ENCODE assay signal across 13 mouse cellular contexts in genomic region chr1:54492435-54492841, GRCm38 (mm10). TPM values are rescaled to one million over a fixed set of nuclear protein-coding genes. Genes with fewer than 3 reads are reported as not detected.
A peak's percentile ranks its signal among the peaks of the same experiment; 100 is the strongest.
DNase-seq lines count a peak whose midpoint lies in the region; ATAC-seq and TF ChIP-seq lines count a peak whose summit lies in the region.
"Had no signal": no experiment of that assay in that cellular context is flagged by ENCODE, and none has a peak within 500 bp of the region (broad histone marks: within the 10 kb centered on the region; RNA-seq: fewer than 3 reads in every experiment).

No protein-coding gene starts in this region.

- TF ChIP-seq CTCF in kidney, postnatal 0 days (IDR thresholded peaks at IDR 0.05; ENCODE audit: low read depth), result peak; percentile 27; the same call in 1 of the 2 replicates

- no peak overlapping the region for H3K4me2 ChIP-seq in kidney, postnatal 0 days (ENCODE audit: low read length)
- H3K4me2 ChIP-seq in kidney, embryonic 14.5 days (replicated peaks; ENCODE audit: low read depth, low read length), result no peak overlapping the region
- H3K4me2 ChIP-seq: hindbrain, embryonic 13.5 days; limb, embryonic 15.5 days; midbrain, embryonic 12.5 days; stomach, embryonic 15.5 days had no signal

- no peak overlapping the region for H3K4me3 ChIP-seq in kidney, postnatal 0 days (replicated peaks; ENCODE audit: low read depth, low read length)
- H3K4me3 ChIP-seq in kidney, embryonic 14.5 days (ENCODE audit: low read length), result no peak overlapping the region
- H3K4me3 ChIP-seq: hindbrain, embryonic 13.5 days; limb, embryonic 15.5 days; midbrain, embryonic 12.5 days; stomach, embryonic 15.5 days had no signal

- H3K27me3 ChIP-seq in kidney, postnatal 0 days (ENCODE audit: insufficient read depth, low read length), result no peaks in the 10 kb centered on the region
- H3K27me3 ChIP-seq in kidney, embryonic 14.5 days (ENCODE audit: control insufficient read depth, insufficient read depth, low read length), result no peaks in the 10 kb centered on the region
- H3K27me3 ChIP-seq: hindbrain, embryonic 13.5 days; limb, embryonic 15.5 days; midbrain, embryonic 12.5 days; stomach, embryonic 15.5 days had no signal

- ATAC-seq in kidney, postnatal 0 days (replicated peaks; ENCODE audit: low FRiP score, low read depth), result no peak
- ATAC-seq in kidney, embryonic 14.5 days (ENCODE audit: low FRiP score, low TSS enrichment), result no peak

- 0 out of 2 replicates have a peak, but pooled peaks cover 2% of the 10 kb centered on the region for H3K36me3 ChIP-seq in kidney, postnatal 0 days (ENCODE audit: insufficient read depth, low read length)
- no peaks in the 10 kb centered on the region; the same call in 1 of the 2 replicates for H3K36me3 ChIP-seq in kidney, embryonic 14.5 days (ENCODE audit: control insufficient read depth, insufficient read depth, low read length)

- H3K4me1 ChIP-seq in kidney, postnatal 0 days (replicated peaks; ENCODE audit: insufficient read depth, low read length), result no peaks in the 10 kb centered on the region
- no peaks in the 10 kb centered on the region for H3K4me1 ChIP-seq in kidney, embryonic 14.5 days (ENCODE audit: control insufficient read depth, insufficient read depth, low read length)
- H3K4me1 ChIP-seq: hindbrain, embryonic 13.5 days; limb, embryonic 15.5 days; midbrain, embryonic 12.5 days; stomach, embryonic 15.5 days had no signal

- 81% methylated on average over 2 of the region's 2 CpGs for WGBS in kidney, postnatal 0 days
- 86% methylated on average over 2 of the region's 2 CpGs for WGBS in kidney, embryonic 14.5 days

- H3K9me3 ChIP-seq in kidney, postnatal 0 days (replicated peaks; ENCODE audit: low read length), result no peaks in the 10 kb centered on the region
- H3K9me3 ChIP-seq in kidney, embryonic 14.5 days (ENCODE audit: control insufficient read depth, low read length), result no peaks in the 10 kb centered on the region
- H3K9me3 ChIP-seq: hindbrain, embryonic 13.5 days; limb, embryonic 15.5 days; midbrain, embryonic 12.5 days; stomach, embryonic 15.5 days had no signal

- no peak overlapping the region for H3K27ac ChIP-seq in kidney, postnatal 0 days
- no peak overlapping the region for H3K27ac ChIP-seq in kidney, embryonic 14.5 days (ENCODE audit: low read depth, low read length)
- H3K27ac ChIP-seq: hindbrain, embryonic 13.5 days; limb, embryonic 15.5 days; midbrain, embryonic 12.5 days; stomach, embryonic 15.5 days had no signal

- H3K9ac ChIP-seq in kidney, postnatal 0 days (ENCODE audit: low read depth, low read length), result no peak overlapping the region
- H3K9ac ChIP-seq in kidney, embryonic 14.5 days (ENCODE audit: low read depth, low read length), result no peak overlapping the region
- H3K9ac ChIP-seq: hindbrain, embryonic 13.5 days; limb, embryonic 15.5 days; midbrain, embryonic 12.5 days; stomach, embryonic 15.5 days had no signal

- DNase-seq in kidney, postnatal 0 days (ENCODE audit: low spot score), result peak; percentile 6
- DNase-seq in CD4-positive, CD25-positive, alpha-beta regulatory T cell, adult 2 months (ENCODE audit: low read depth, low spot score), result peak; percentile 80
- DNase-seq in adipocyte (ENCODE audit: low spot score), result peak; percentile 17
- DNase-seq in spleen, postnatal 36 days (ENCODE audit: low spot score in 2 of 2), result peak; percentile 41 to 50
- no peak for DNase-seq in gastrocnemius, postnatal 10 days
- DNase-seq in heart, postnatal 4 days, result no peak
- no peak for DNase-seq in right cerebral cortex, postnatal 36 days (ENCODE audit: low spot score in 2 of 2)
- DNase-seq: gastrocnemius, postnatal 14 days had no signal

RNA-seq across cellular contexts. Expression of gene Gtf3c3, which starts 53.7 kb away (rescaled TPM):
- 15.2 TPM in 2 replicates for polyA plus RNA-seq in kidney, postnatal 0 days (2015; fragmentation: Nextera tagmentation; extraction: Ambion mirVana)
- polyA plus RNA-seq in kidney, embryonic 14.5 days (2014; fragmentation: Nextera tagmentation; extraction: Ambion mirVana), result 20.5 and 32.5 TPM in 2 replicates
- total RNA-seq in gastrocnemius, postnatal 10 days (2021), result 10 to 100 TPM; 12.8 to 14.1 TPM
- 10 to 100 TPM; 14.8 to 18.1 TPM for total RNA-seq in heart, postnatal 4 days (2021)

Comparison
In these comparisons a context has a peak if more than half of its experiments do, and no peak if none do; other contexts are left out.
1. DNase-seq: peak in kidney, postnatal 0 days (single experiment), CD4-positive, CD25-positive, alpha-beta regulatory T cell, adult 2 months (single experiment), adipocyte (single experiment) and spleen, postnatal 36 days (2 of 2); none in gastrocnemius, postnatal 10 days (single experiment), heart, postnatal 4 days (single experiment) and right cerebral cortex, postnatal 36 days (0 of 2).